Mouse (Mus musculus) limb, embryonic 15.5 days (tissue): Measurements from ENCODE around the gene Glis1. TPM values are rescaled to one million over a fixed set of nuclear protein-coding genes. Genes with fewer than 3 reads are reported as not detected.
A peak's percentile ranks its signal among the peaks of the same experiment; 100 is the strongest.

ENCODE experiments used
- ATAC-seq: fragments of 200-750 bp; cut with Nextera tagmentation; 2 replicates; pipeline ENCODE4 v1.8.0; 2017; ENCODE audit warnings: low read depth, moderate TSS enrichment; ENCODE audit not compliant: insufficient number of reproducible peaks, low FRiP score, low TSS enrichment
- H3K27ac ChIP-seq: fragments of 300-500 bp; sonication (generic); 2 replicates; pipeline ENCODE4 v1.5.1; 2015; ENCODE audit warnings: moderate library complexity, mild to moderate bottlenecking, inconsistent platforms
- H3K27me3 ChIP-seq: fragments of 300-500 bp; sonication (generic); 2 replicates; pipeline ENCODE4 v1.6.1; 2015; ENCODE audit warnings: inconsistent platforms
- H3K36me3 ChIP-seq: fragments of 300-500 bp; sonication (generic); 2 replicates; pipeline ENCODE4 v1.6.1; 2015; ENCODE audit warnings: inconsistent platforms
- H3K4me1 ChIP-seq: fragments of 300-500 bp; sonication (generic); 2 replicates; pipeline ENCODE4 v1.6.1; 2015; ENCODE audit warnings: inconsistent platforms
- H3K4me2 ChIP-seq: fragments of 300-500 bp; sonication (generic); 2 replicates; pipeline ENCODE4 v1.6.1; 2015; ENCODE audit warnings: mild to moderate bottlenecking, inconsistent platforms
- H3K4me3 ChIP-seq: fragments of 300-500 bp; sonication (generic); 2 replicates; pipeline ENCODE4 v1.5.1; 2015; ENCODE audit warnings: mild to moderate bottlenecking, inconsistent platforms
- H3K9ac ChIP-seq: fragments of 300-500 bp; sonication (generic); 2 replicates; pipeline ENCODE4 v1.6.1; 2015; ENCODE audit warnings: inconsistent platforms
- H3K9me3 ChIP-seq: fragments of 300-500 bp; sonication (generic); 2 replicates; pipeline ENCODE4 v1.6.1; 2016; ENCODE audit warnings: inconsistent platforms
- WGBS: fragments of 180-500 bp; shearing (Covaris S2); methylation state at CpG from one replicate; pipeline ENCODE4 v1.1.7; 2015; 5-methylcytosine and 5-hydroxymethylcytosine counted together
- polyA plus RNA-seq: library from polyadenylated mRNA; unstranded; fragments of >200 nt; fragmentation: Nextera tagmentation; extraction: Ambion mirVana; gene quantifications from 2 replicates; pipeline ENCODE4 v1.2.1, GENCODE M21; 2015

Glis1 gene
- polyA plus RNA-seq, 1 experiment from 2014 or later = 11.2 TPM

- WGBS = 64% methylated on average over 16 of the region's 16 CpGs
- no peak for ATAC-seq
- no peak overlapping the region for H3K9ac ChIP-seq
Observed at GRCm38 (mm10) chr4:107453141-107453984, 19.0 kb downstream of the Glis1 start.

GRCm38 (mm10) chr4:107457602-107458001 lies 23.2 kb downstream of the Glis1 start:
- H3K27ac ChIP-seq = no peak overlapping the region
- H3K4me3 ChIP-seq = peak overlapping the region; percentile 12
- H3K9ac ChIP-seq = no peak overlapping the region
- 18% methylated on average over 12 of the region's 12 CpGs for WGBS
- 0 out of 2 replicates have a peak, but pooled peaks have one; percentile 16 for ATAC-seq
- no peaks in the 10 kb centered on the region for H3K9me3 ChIP-seq
- H3K4me1 ChIP-seq = peaks cover 31% of the 10 kb centered on the region
- no peaks in the 10 kb centered on the region for H3K36me3 ChIP-seq
- H3K4me2 ChIP-seq = peak overlapping the region; percentile 40
- 0 out of 2 replicates have a peak, but pooled peaks cover 5% of the 10 kb centered on the region for H3K27me3 ChIP-seq

More at GRCm38 (mm10) chr4:107453141-107453984, 19.0 kb downstream of the Glis1 start:
- no peaks in the 10 kb centered on the region for H3K9me3 ChIP-seq
- H3K4me2 ChIP-seq = no peak overlapping the region
- H3K27ac ChIP-seq = no peak overlapping the region
- no peaks in the 10 kb centered on the region; the same call in none of the 2 replicates for H3K27me3 ChIP-seq
- H3K4me3 ChIP-seq = no peak overlapping the region
- H3K36me3 ChIP-seq = no peaks in the 10 kb centered on the region
- peaks cover 13% of the 10 kb centered on the region for H3K4me1 ChIP-seq

DNA sequence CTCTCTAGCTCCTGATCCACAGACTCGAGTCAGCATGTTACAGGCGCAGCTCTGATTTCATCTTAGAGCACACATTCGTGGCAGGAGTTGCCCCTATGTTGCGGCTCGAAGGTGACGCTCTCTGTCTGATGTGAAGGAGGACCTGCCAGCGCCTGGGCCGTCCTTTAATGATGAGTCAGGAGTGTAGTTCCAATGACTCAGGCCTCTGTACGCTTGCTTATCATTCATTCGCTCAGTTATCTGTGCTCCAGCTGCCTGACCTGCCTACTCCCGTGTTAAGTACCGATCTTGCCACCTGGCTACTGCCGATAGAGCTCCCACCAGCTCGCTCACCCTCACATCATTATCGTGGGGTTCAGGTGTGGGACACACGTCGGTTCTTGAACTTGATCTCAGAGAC lies 24.5 kb downstream of the Glis1 start:
- Histone ChIP-seq H3K4me2 (no peak overlapping the region), H3K36me3 (no peaks in the 10 kb centered on the region), H3K9me3 (no peaks in the 10 kb centered on the region), H3K9ac (no peak overlapping the region), H3K4me1 (peaks cover 35% of the 10 kb centered on the region), H3K27me3 (0 out of 2 replicates have a peak, but pooled peaks cover 5% of the 10 kb centered on the region), H3K27ac (no peak overlapping the region), H3K4me3 (no peak overlapping the region)
- ATAC-seq = no peak
- 82% methylated on average over 17 of the region's 17 CpGs for WGBS

DNA sequence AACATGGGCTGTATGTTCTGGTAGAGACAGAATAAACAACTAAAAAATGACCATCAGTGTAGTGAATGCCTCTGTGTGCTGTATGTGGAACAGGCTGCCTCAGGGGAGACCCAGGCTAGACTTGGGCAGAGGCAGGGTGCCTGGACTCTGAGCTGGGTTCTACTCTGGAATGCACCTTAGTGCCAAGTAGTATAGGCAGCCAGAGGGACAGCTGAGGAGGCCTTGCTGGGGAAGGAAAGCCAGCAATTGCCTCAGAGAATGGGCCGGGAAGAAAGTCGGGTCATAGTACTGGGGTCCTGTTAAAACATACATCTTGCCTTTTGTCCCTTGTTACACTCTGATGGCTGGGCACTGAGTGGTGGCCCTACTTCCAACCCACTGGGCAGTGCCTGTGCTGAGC lies 25.1 kb downstream of the Glis1 start:
- WGBS = 70% methylated on average over 2 of the region's 2 CpGs
- peaks cover 7% of the 10 kb centered on the region; the same call in 1 of the 2 replicates for H3K27me3 ChIP-seq
- H3K4me1 ChIP-seq = peaks cover 39% of the 10 kb centered on the region
- no peak overlapping the region for H3K27ac ChIP-seq
- no peak overlapping the region for H3K9ac ChIP-seq
- no peaks in the 10 kb centered on the region for H3K36me3 ChIP-seq
- H3K4me3 ChIP-seq = no peak overlapping the region
- H3K4me2 ChIP-seq = no peak overlapping the region
- no peaks in the 10 kb centered on the region for H3K9me3 ChIP-seq
- ATAC-seq = no peak

GRCm38 (mm10) chr4:107460468-107460867 lies 26.1 kb downstream of the Glis1 start:
- no peak overlapping the region for H3K4me2 ChIP-seq
- WGBS = 35% methylated on average over 11 of the region's 11 CpGs
- peaks cover 39% of the 10 kb centered on the region for H3K4me1 ChIP-seq
- no peak overlapping the region for H3K27ac ChIP-seq
- peaks cover 7% of the 10 kb centered on the region; the same call in 1 of the 2 replicates for H3K27me3 ChIP-seq
- no peak overlapping the region for H3K9ac ChIP-seq
- no peaks in the 10 kb centered on the region for H3K36me3 ChIP-seq
- H3K9me3 ChIP-seq = no peaks in the 10 kb centered on the region
- ATAC-seq = no peak
- H3K4me3 ChIP-seq = no peak overlapping the region

- Histone ChIP-seq H3K4me3 (no peak overlapping the region), H3K9me3 (no peaks in the 10 kb centered on the region), H3K9ac (no peak overlapping the region), H3K27ac (no peak overlapping the region), H3K36me3 (no peaks in the 10 kb centered on the region), H3K27me3 (peaks cover 27% of the 10 kb centered on the region), H3K4me1 (peaks cover 28% of the 10 kb centered on the region), H3K4me2 (no peak overlapping the region)
- WGBS = 72% methylated on average over 7 of the region's 7 CpGs
- ATAC-seq = no peak
Observed at GRCm38 (mm10) chr4:107467831-107468230, 33.4 kb downstream of the Glis1 start.

DNA sequence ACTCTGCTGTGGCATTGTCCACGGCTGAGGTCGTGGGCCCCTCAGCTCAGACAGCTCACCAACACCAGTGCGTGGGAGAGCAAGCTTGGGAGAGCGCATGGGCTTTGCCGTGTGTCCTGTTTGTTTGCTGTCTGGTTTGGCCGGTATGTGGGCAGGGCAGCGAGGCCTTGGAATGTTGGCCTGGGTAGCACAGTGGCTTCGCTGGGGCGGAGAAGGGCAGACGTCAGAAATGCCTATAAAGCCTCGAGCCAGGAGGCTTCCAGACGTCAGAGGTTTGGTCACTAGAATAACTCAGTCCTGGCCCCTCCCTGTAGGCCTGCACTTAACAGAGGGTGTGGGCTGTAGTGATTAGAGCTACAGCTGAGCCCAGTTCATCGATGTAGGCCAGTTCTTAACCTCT lies 33.9 kb downstream of the Glis1 start:
- Histone ChIP-seq H3K9ac (no peak overlapping the region), H3K4me3 (no peak overlapping the region), H3K27ac (no peak overlapping the region), H3K4me2 (no peak overlapping the region), H3K27me3 (peaks cover 28% of the 10 kb centered on the region), H3K9me3 (no peaks in the 10 kb centered on the region), H3K4me1 (peaks cover 28% of the 10 kb centered on the region), H3K36me3 (no peaks in the 10 kb centered on the region)
- ATAC-seq = peak; percentile 13; the same call in 1 of the 2 replicates
- WGBS = 40% methylated on average over 13 of the region's 13 CpGs

DNA sequence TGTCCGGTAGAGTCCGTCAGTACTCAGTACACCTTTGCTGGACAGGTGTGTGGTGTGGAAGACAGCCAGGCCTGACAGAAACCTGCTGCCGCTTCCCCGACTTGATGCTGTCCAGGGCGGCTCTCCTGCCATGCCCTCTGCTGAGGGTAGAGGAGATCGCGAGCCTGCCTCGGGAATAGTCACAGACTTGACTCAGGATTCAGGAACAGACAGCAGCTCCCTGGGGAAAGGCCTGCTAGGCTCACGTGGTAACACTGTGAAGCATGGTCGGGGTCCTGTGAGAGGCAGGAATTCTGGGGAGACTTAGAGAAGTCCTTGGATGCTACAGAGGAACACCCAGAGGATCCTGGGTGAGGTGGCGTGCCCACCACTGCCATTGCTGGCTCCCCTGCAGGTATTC lies 34.4 kb downstream of the Glis1 start:
- H3K27me3 ChIP-seq = peaks cover 28% of the 10 kb centered on the region
- H3K4me3 ChIP-seq = no peak overlapping the region
- no peak for ATAC-seq
- WGBS = 76% methylated on average over 11 of the region's 11 CpGs
- peaks cover 25% of the 10 kb centered on the region for H3K4me1 ChIP-seq
- no peak overlapping the region for H3K4me2 ChIP-seq
- H3K36me3 ChIP-seq = no peaks in the 10 kb centered on the region
- no peak overlapping the region for H3K27ac ChIP-seq
- no peaks in the 10 kb centered on the region for H3K9me3 ChIP-seq
- H3K9ac ChIP-seq = no peak overlapping the region

GRCm38 (mm10) chr4:107476266-107476665 lies 41.9 kb downstream of the Glis1 start:
- Histone ChIP-seq H3K9me3 (no peaks in the 10 kb centered on the region), H3K4me3 (no peak overlapping the region), H3K27ac (no peak overlapping the region), H3K36me3 (no peaks in the 10 kb centered on the region), H3K4me1 (peaks cover 12% of the 10 kb centered on the region), H3K4me2 (no peak overlapping the region), H3K27me3 (peaks cover 23% of the 10 kb centered on the region; the same call in 1 of the 2 replicates), H3K9ac (no peak overlapping the region)
- 41% methylated on average over 11 of the region's 11 CpGs for WGBS
- ATAC-seq = 0 out of 2 replicates have a peak, but pooled peaks have one; percentile 41

- Histone ChIP-seq H3K9me3 (no peaks in the 10 kb centered on the region), H3K4me1 (peaks cover 12% of the 10 kb centered on the region), H3K4me2 (no peak overlapping the region), H3K9ac (no peak overlapping the region), H3K27ac (no peak overlapping the region), H3K36me3 (no peaks in the 10 kb centered on the region), H3K4me3 (no peak overlapping the region), H3K27me3 (peaks cover 10% of the 10 kb centered on the region; the same call in 1 of the 2 replicates)
- 54% methylated on average over 5 of the region's 5 CpGs for whole genome bisulfite sequencing
- no peak for ATAC-seq
Observed at GRCm38 (mm10) chr4:107479015-107479414, 44.6 kb downstream of the Glis1 start.

DNA sequence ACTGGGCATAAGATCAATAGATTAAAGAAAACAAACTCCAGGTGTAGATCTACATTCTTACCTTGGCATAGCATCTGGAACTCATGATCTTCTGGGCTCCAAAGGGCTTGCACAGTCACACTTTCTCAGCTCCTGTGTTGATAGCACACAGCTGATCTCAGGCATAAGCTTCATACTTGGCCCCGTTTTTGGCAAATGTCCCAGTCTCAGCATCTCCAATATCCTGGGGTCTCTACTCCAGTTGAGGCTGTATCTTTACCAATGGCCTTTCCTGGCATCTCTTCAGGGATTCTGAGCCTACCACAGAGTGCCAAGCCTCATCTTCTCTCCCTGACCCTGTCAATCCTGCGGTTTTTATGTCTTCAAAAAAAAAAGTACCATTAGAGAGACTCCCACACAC lies 48.1 kb downstream of the Glis1 start:
- H3K4me1 ChIP-seq = peaks cover 21% of the 10 kb centered on the region
- whole genome bisulfite sequencing = 68% methylated on average over 2 of the region's 2 CpGs
- H3K9me3 ChIP-seq = no peaks in the 10 kb centered on the region
- H3K4me2 ChIP-seq = no peak overlapping the region
- peaks cover 4% of the 10 kb centered on the region; the same call in 1 of the 2 replicates for H3K27me3 ChIP-seq
- H3K27ac ChIP-seq = no peak overlapping the region
- no peak overlapping the region for H3K4me3 ChIP-seq
- no peak for ATAC-seq
- H3K9ac ChIP-seq = no peak overlapping the region
- no peaks in the 10 kb centered on the region for H3K36me3 ChIP-seq

DNA sequence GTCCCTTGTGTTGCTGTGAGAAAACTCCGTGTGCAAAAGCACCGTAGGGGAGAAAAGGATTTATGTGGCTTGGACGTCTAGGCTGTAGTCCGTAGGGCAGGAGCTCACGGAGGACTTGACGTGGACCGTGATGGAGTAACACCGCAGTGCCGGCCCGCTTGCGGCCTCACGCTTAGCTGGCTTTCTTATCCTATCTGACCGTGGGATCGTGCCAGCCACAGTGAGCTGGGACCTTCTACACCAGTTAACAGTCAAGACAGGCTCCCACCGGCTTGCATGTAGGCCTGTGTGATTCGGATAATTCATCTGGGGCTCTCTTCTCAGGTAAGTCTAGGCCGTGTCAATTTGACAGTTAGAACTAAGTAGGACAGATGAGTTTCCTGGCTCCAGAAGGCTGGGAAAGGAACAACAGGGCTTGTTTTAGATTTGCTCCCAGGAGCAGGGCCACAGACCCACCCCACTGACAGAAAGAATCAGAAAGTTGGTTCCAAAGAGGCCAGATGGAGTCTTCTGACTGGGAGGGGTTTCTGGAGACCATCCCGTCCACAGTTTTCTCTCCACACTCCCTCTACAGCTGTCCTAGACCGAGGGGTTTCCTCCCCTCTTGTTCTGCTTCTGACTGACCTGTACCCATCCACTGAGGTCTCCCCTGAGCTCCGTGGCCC lies 49.3 kb downstream of the Glis1 start:
- no peak overlapping the region for H3K9ac ChIP-seq
- no peak overlapping the region for H3K4me3 ChIP-seq
- peaks cover 25% of the 10 kb centered on the region for H3K4me1 ChIP-seq
- WGBS = 89% methylated on average over 20 of the region's 20 CpGs
- no peak overlapping the region for H3K4me2 ChIP-seq
- ATAC-seq = no peak
- no peaks in the 10 kb centered on the region for H3K36me3 ChIP-seq
- peaks cover 4% of the 10 kb centered on the region; the same call in 1 of the 2 replicates for H3K27me3 ChIP-seq
- no peak overlapping the region for H3K27ac ChIP-seq
- no peaks in the 10 kb centered on the region for H3K9me3 ChIP-seq
